Mouse (Mus musculus) hindbrain, embryonic 10.5 days (tissue): ENCODE measurements at regions not wholly inside any gene's neighbourhood (a gene's known extent, or its start where the extent isn't known, plus 50 kb on each side); places are given as distances from the start of the nearest gene placed in this dataset.
A peak's percentile ranks its signal among the peaks of the same experiment; 100 is the strongest.

Source experiments
- DNase-seq: peaks from one replicate; pipeline ENCODE4 v3.0.0-alpha.2; 2017; ENCODE audit warnings: low spot score
- H3K27ac ChIP-seq: fragments of 300-500 bp; sonication (generic); 2 replicates; pipeline ENCODE4 v1.5.1; 2016; ENCODE audit warnings: mild to moderate bottlenecking, moderate library complexity
- H3K27me3 ChIP-seq: fragments of 300-500 bp; sonication (generic); 2 replicates; pipeline ENCODE4 v1.6.1; 2016; ENCODE audit warnings: mild to moderate bottlenecking; ENCODE audit not compliant: poor library complexity, insufficient read depth, severe bottlenecking
- H3K36me3 ChIP-seq: fragments of 300-500 bp; sonication (generic); 2 replicates; pipeline ENCODE4 v1.6.1; 2016; ENCODE audit warnings: mild to moderate bottlenecking, moderate library complexity
- H3K4me1 ChIP-seq: fragments of 300-500 bp; sonication (generic); replicated peaks from 2 replicates; pipeline ENCODE4 v1.6.1; 2016; ENCODE audit warnings: mild to moderate bottlenecking
- H3K4me3 ChIP-seq: fragments of 300-500 bp; sonication (generic); 2 replicates; pipeline ENCODE4 v1.5.1; 2016; ENCODE audit warnings: mild to moderate bottlenecking, moderate library complexity
- H3K9me3 ChIP-seq: fragments of 300-500 bp; sonication (generic); 2 replicates; pipeline ENCODE4 v1.6.1; 2016; ENCODE audit warnings: mild to moderate bottlenecking, moderate library complexity
- WGBS: fragments of 180-500 bp; shearing (Covaris S2); methylation state at CpG from one replicate; pipeline ENCODE4 v1.1.7; 2016; 5-methylcytosine and 5-hydroxymethylcytosine counted together

DNA sequence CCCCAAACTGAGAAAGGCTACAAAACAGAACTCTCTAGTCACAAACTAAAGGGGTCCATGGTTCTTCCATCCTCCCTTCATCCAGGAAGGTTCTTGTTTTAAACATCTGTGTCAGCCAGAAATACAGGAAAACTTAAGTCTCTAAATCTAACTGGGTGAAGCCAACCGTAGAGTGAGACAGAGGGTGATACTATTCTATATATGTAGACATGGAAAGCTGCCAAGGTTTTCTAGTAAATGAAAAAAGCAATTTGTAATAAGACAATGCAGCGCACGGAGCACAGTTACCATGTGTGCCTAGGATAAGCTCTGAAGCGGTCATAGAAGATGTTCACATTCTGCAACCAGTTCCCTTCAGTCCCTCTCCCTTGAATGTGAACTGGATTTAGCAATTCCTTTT, 55.4 kb downstream of the Ppp1r3c start:
- Histone ChIP-seq H3K36me3 (no peaks in the 10 kb centered on the region), H3K4me1 (peaks cover 29% of the 10 kb centered on the region), H3K4me3 (no peak overlapping the region), H3K9me3 (no peaks in the 10 kb centered on the region), H3K27me3 (no peaks in the 10 kb centered on the region), H3K27ac (no peak overlapping the region)
- WGBS = 89% methylated on average over 4 of the region's 4 CpGs
- no peak for DNase-seq

DNA sequence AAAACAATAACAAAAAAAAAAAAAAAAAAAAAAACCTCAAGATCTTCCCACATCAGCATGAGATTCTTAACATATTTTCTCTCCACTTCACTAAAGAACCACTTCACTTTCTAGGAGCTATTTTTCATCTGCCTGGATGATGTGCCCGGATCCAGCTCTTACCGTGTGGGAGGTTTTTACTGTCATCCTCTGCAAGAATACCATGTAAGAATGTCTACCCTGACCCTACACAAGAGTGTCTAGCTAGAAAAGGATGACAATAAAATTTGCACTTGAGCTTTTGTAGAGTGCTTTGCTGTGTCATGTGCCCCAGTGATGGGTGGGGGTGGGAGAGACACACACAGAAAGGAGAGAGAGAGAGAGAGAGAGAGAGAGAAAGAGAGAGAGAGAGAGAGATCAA, 56.1 kb downstream of the Ppp1r3c start:
- H3K27me3 ChIP-seq = no peaks in the 10 kb centered on the region
- H3K4me3 ChIP-seq = no peak overlapping the region
- H3K4me1 ChIP-seq = peaks cover 29% of the 10 kb centered on the region
- H3K36me3 ChIP-seq = no peaks in the 10 kb centered on the region
- H3K9me3 ChIP-seq = no peaks in the 10 kb centered on the region
- WGBS = 85% methylated on average over 2 of the region's 2 CpGs
- no peak overlapping the region for H3K27ac ChIP-seq
- DNase-seq = no peak

DNA sequence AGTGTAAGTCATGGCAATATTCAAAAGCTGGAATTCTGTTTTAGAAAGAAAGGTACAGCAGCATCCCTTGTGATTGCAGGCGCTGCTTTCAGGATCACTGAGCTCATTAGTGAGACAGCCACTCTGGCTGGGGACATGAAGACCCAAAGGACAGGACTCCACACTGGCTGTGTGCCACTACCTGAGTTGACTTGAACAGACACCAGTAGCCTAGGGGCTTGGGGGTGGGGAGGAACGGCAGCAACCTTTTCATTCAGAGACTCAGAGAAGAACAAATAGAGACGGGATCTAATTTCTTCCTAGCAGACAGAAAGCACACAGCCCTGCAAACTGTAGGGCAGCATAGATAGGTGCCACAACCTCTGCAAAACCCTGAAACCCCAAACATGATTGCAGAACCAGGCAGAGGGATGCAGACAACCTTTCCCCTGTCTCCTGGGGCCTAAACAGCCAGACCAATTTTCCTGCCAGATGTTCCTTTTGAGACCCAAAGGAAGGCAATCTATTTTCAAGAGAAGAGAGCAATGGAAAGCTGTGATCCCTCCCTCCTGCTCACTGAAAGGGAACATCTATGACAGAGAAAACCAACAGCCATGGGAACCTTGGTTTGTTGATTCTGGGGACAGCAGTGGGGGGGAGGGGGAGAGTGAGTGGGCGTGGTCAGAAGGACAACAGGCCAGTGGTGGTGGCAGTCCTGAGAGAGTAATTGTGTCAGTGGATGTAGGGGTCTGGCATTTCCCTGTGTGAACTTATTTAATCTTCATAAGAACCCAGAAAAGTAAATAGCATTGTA, 57.2 kb downstream of the Ppp1r3c start:
- peaks cover 29% of the 10 kb centered on the region for H3K4me1 ChIP-seq
- peak overlapping the region; percentile 78 for H3K27ac ChIP-seq
- H3K36me3 ChIP-seq = no peaks in the 10 kb centered on the region
- no peaks in the 10 kb centered on the region for H3K27me3 ChIP-seq
- peak; percentile 49 for DNase-seq
- 21% methylated on average over 4 of the region's 4 CpGs for WGBS
- H3K9me3 ChIP-seq = no peaks in the 10 kb centered on the region
- H3K4me3 ChIP-seq = no peak overlapping the region

DNA sequence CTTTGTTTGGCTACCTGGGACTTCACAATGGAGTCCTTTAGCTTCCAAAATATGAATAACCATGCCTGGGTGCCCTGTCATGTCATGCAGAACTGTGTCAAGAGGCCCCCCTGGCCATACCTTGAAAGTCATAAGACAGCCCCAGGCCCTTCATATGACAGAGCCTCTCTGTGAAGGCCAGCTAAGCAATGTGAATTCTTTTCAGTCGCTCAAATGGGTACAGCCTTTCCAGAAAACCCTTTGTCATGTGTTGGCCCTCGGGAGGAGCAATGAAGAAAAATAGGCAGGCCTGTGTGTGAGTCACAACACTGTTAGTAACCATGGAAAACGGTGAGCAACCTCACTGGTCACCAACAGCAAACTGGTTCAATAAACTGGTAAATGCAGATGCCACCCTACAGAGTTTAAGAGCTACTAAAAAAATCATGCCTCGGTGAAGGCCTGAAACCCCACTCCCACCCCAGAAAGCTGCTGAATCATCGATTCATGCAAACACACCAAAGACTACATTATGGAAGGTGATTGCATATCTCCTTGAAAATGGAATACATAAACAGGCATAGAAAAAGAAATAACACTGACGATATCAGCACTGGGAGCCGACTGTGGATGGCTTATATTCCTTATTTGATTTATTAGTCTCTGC, 57.9 kb downstream of the Ppp1r3c start:
- no peak for DNase-seq
- Histone ChIP-seq H3K9me3 (no peaks in the 10 kb centered on the region), H3K4me1 (peaks cover 29% of the 10 kb centered on the region), H3K36me3 (no peaks in the 10 kb centered on the region), H3K27ac (peak overlapping the region; percentile 78), H3K27me3 (no peaks in the 10 kb centered on the region), H3K4me3 (no peak overlapping the region)
- 79% methylated on average over 7 of the region's 7 CpGs for WGBS

DNA sequence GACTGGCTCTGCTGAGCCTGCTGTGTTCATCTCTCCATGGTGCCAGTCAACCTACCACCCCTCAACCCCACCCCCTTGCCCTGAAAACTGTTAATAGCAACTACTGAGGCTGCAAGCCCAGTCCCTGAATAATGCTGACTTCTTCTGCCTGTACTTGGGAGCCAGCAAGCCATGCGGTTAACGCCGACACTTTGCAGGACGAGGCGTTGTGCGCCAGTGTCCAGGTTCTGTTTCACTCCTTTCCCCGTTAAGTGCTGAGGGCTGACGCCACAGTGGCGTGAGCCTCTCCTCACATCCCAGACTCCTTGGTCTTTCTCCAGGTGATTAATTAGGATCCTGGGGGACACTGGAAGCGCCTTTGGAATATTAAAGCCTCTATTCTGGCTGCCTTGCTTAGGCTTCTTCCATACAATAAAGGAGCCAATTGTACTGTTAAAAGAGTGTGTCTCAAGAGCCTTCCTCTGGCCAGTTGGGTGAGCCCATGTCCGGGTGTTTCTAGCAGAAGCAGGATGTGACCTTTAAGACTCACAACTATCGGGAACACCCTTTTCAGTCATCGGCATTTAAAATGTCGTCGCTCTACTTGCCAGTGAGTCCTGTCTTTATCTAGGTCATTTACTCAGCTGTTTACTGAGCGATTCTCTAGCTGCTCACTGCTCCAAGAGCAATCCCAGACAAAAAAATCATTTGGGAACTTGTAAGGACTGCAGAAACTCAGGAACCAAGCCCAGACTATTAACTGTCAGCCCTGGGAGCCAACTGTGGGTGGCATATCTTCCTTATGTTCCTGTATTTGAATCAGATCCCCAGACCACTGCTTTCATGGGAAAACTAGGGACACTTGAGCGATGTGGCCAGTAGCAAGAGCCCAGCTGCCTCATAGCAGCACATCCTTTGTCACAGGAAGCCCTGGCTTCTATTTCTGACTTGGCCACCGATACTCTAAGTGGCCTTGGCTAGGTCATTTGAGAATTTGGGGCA, 59.1 kb downstream of the Ppp1r3c start:
- Histone ChIP-seq H3K27me3 (no peaks in the 10 kb centered on the region), H3K36me3 (no peaks in the 10 kb centered on the region), H3K4me3 (no peak overlapping the region), H3K4me1 (peaks cover 29% of the 10 kb centered on the region), H3K27ac (peak overlapping the region; percentile 29; the same call in 1 of the 2 replicates), H3K9me3 (no peaks in the 10 kb centered on the region)
- WGBS = 86% methylated on average over 18 of the region's 18 CpGs
- no peak for DNase-seq

DNA sequence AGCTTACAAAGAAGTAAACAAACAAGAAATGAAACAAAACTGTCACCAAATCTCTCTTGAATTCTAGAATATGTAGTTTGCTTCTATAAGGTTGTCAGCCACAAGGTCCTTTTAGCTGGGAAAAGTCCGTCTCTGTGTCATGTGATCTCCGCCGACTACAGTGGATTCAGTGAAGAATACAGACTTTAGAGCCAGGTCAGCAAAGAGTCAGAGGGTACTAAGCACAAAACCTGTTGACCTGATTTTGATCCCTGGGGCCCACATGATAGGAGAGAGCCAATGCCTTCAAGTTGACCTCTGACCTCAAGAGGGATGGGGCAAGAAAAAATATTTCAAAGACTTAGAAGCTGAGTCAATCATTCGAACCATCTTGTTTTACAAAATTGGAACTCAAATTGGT, 61.5 kb downstream of the Ppp1r3c start:
- H3K27me3 ChIP-seq = no peaks in the 10 kb centered on the region
- DNase-seq = no peak
- WGBS = 78% methylated on average over 4 of the region's 4 CpGs

DNA sequence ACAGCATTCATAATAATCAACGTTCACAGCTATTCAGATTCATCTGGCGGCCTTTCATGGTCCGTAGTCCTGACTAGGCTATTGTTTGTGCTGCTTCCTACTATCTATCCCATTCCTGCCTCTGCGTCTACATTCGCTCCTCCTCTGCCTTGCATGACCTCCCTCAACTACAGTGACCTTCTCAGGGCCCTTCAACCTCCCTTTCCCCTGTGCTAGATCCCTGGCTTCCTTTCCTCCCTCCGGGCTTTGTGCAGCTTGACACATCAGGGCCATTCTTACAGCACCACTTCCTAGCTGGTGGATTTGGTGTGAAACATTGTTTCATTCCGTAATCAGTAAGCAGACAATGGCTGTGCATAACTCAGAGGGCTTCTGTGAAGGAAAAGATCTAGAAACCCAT, 65.6 kb downstream of the Ppp1r3c start:
- 27% methylated on average over 7 of the region's 7 CpGs for WGBS
- H3K4me1 ChIP-seq = peaks cover 28% of the 10 kb centered on the region
- H3K4me3 ChIP-seq = no peak overlapping the region
- no peaks in the 10 kb centered on the region for H3K36me3 ChIP-seq
- H3K27ac ChIP-seq = peak overlapping the region; percentile 69
- H3K27me3 ChIP-seq = no peaks in the 10 kb centered on the region
- peak; percentile 19 for DNase-seq
- no peaks in the 10 kb centered on the region for H3K9me3 ChIP-seq

More for the DNA sequence above, 61.5 kb downstream of the Ppp1r3c start:
- Histone ChIP-seq H3K27ac (no peak overlapping the region), H3K36me3 (no peaks in the 10 kb centered on the region), H3K4me1 (peaks cover 44% of the 10 kb centered on the region), H3K9me3 (no peaks in the 10 kb centered on the region), H3K4me3 (no peak overlapping the region)
